Mouse (Mus musculus) neural tube, embryonic 11.5 days (tissue): ENCODE results near the gene Dtd1. TPM values are rescaled to one million over a fixed set of nuclear protein-coding genes. Genes with fewer than 3 reads are reported as not detected.

ENCODE experiments used
- ATAC-seq: fragments of 200-750 bp; cut with Nextera tagmentation; 2 replicates; pipeline ENCODE4 v1.8.0; 2017; ENCODE audit warnings: moderate number of reproducible peaks, mild to moderate bottlenecking, moderate TSS enrichment, moderate library complexity; ENCODE audit not compliant: insufficient read depth, low FRiP score, low TSS enrichment
- DNase-seq: peaks from one replicate; pipeline ENCODE4 v3.0.0-alpha.2; 2015; ENCODE audit warnings: low spot score
- H3K27ac ChIP-seq: fragments of 300-500 bp; sonication (generic); 2 replicates; pipeline ENCODE4 v1.5.1; 2014; ENCODE audit warnings: low read depth, mild to moderate bottlenecking, low read length
- H3K27me3 ChIP-seq: fragments of 300-500 bp; sonication (generic); 2 replicates; pipeline ENCODE4 v1.6.1; 2014; ENCODE audit warnings: mild to moderate bottlenecking, low read length, mixed read lengths; ENCODE audit not compliant: control insufficient read depth, insufficient read depth
- H3K36me3 ChIP-seq: fragments of 300-500 bp; sonication (generic); 2 replicates; pipeline ENCODE4 v1.6.1; 2014; ENCODE audit warnings: mild to moderate bottlenecking, low read length, moderate library complexity, mixed read lengths; ENCODE audit not compliant: control insufficient read depth, insufficient read depth
- H3K4me1 ChIP-seq: fragments of 300-500 bp; sonication (generic); 2 replicates; pipeline ENCODE4 v1.6.1; 2014; ENCODE audit warnings: low read length, mixed read lengths; ENCODE audit not compliant: control insufficient read depth, insufficient read depth
- H3K4me2 ChIP-seq: fragments of 300-500 bp; sonication (generic); 2 replicates; pipeline ENCODE4 v1.6.1; 2014; ENCODE audit warnings: low read depth, mild to moderate bottlenecking, moderate library complexity
- H3K4me3 ChIP-seq: fragments of 300-500 bp; sonication (generic); 2 replicates; pipeline ENCODE4 v1.5.1; 2014; ENCODE audit warnings: low read depth, low read length
- H3K9ac ChIP-seq: fragments of 300-500 bp; sonication (generic); 2 replicates; pipeline ENCODE4 v1.6.1; 2014; ENCODE audit warnings: mild to moderate bottlenecking, low read length
- H3K9me3 ChIP-seq: fragments of 300-500 bp; sonication (generic); 2 replicates; pipeline ENCODE4 v1.6.1; 2016; ENCODE audit warnings: low read length; ENCODE audit not compliant: control insufficient read depth
- WGBS: fragments of 180-500 bp; shearing (Covaris S2); extraction: QIAGEN DNeasy Blood & Tissue Kit; methylation state at CpG from one replicate; pipeline ENCODE4 v1.1.7; 2014; 5-methylcytosine and 5-hydroxymethylcytosine counted together
- polyA plus RNA-seq: library from polyadenylated mRNA; unstranded; fragments of >200 nt; fragmentation: Nextera tagmentation; extraction: Ambion mirVana; gene quantifications from 2 replicates; pipeline ENCODE4 v1.2.1, GENCODE M21; 2014

Gene Dtd1
- polyA plus RNA-seq, 1 experiment from 2014 or later = 35.0 TPM

- DNase-seq (no peak), ATAC-seq (no peak)
- Histone ChIP-seq H3K4me3 (no peak overlapping the region), H3K27ac (no peak overlapping the region), H3K9me3 (no peaks in the 10 kb centered on the region), H3K4me2 (no peak overlapping the region), H3K4me1 (no peaks in the 10 kb centered on the region), H3K27me3 (no peaks in the 10 kb centered on the region), H3K9ac (no peak overlapping the region), H3K36me3 (no peaks in the 10 kb centered on the region)
- 95% methylated on average over 2 of the region's 2 CpGs for WGBS
Observed at GRCm38 (mm10) chr2:144692777-144693176, 93.1 kb downstream of the Dtd1 start.

DNA sequence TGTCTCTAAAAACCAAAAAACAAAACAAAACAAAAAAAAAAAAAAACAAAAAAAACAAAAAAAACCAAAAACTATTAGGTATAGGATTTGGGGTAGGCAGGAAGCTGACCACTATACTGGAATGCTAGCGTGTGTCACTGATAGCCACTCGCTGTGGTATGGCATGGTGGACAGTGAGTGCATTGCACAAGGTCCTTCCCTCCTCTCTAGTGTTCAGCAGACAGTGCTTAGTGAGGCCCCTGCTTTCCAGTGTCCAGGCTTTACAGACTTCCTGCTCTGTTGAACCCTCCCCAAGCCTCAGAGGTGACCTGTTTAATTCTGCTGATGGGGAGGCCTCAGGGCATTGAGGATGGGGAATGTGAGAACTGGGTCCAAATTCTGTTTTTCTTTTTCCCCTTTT is 95.2 kb downstream of the Dtd1 start:
- Histone ChIP-seq H3K27ac (no peak overlapping the region), H3K9ac (no peak overlapping the region), H3K4me1 (no peaks in the 10 kb centered on the region), H3K4me3 (no peak overlapping the region), H3K27me3 (no peaks in the 10 kb centered on the region), H3K4me2 (no peak overlapping the region), H3K36me3 (no peaks in the 10 kb centered on the region), H3K9me3 (no peaks in the 10 kb centered on the region)
- ATAC-seq = no peak
- DNase-seq = no peak
- WGBS = 93% methylated on average over 2 of the region's 2 CpGs

GRCm38 (mm10) chr2:144698046-144698445 is 98.3 kb downstream of the Dtd1 start:
- WGBS = 92% methylated on average over 12 of the region's 12 CpGs
- H3K27ac ChIP-seq = no peak overlapping the region
- H3K27me3 ChIP-seq = no peaks in the 10 kb centered on the region
- no peak overlapping the region for H3K9ac ChIP-seq
- no peaks in the 10 kb centered on the region for H3K36me3 ChIP-seq
- H3K4me3 ChIP-seq = no peak overlapping the region
- H3K4me2 ChIP-seq = no peak overlapping the region
- no peaks in the 10 kb centered on the region for H3K9me3 ChIP-seq
- DNase-seq = no peak
- no peak for ATAC-seq
- no peaks in the 10 kb centered on the region for H3K4me1 ChIP-seq

- DNase-seq = no peak
- WGBS = 74% methylated on average over 11 of the region's 11 CpGs
- no peaks in the 10 kb centered on the region for H3K9me3 ChIP-seq
Observed at GRCm38 (mm10) chr2:144700608-144701007, 100.9 kb downstream of the Dtd1 start.

GRCm38 (mm10) chr2:144701415-144702149 is 101.9 kb downstream of the Dtd1 start:
- Histone ChIP-seq H3K9me3 (no peaks in the 10 kb centered on the region), H3K36me3 (no peaks in the 10 kb centered on the region), H3K27ac (no peak overlapping the region), H3K4me3 (no peak overlapping the region), H3K9ac (no peak overlapping the region), H3K4me1 (no peaks in the 10 kb centered on the region), H3K4me2 (no peak overlapping the region), H3K27me3 (no peaks in the 10 kb centered on the region)
- ATAC-seq (no peak), DNase-seq (no peak)
- 95% methylated on average over 3 of the region's 3 CpGs for WGBS

More at GRCm38 (mm10) chr2:144700608-144701007, 100.9 kb downstream of the Dtd1 start:
- H3K4me3 ChIP-seq = no peak overlapping the region
- ATAC-seq = no peak
- H3K27me3 ChIP-seq = no peaks in the 10 kb centered on the region
- H3K36me3 ChIP-seq = no peaks in the 10 kb centered on the region
- H3K9ac ChIP-seq = no peak overlapping the region
- no peak overlapping the region for H3K27ac ChIP-seq
- no peak overlapping the region for H3K4me2 ChIP-seq
- H3K4me1 ChIP-seq = no peaks in the 10 kb centered on the region

DNA sequence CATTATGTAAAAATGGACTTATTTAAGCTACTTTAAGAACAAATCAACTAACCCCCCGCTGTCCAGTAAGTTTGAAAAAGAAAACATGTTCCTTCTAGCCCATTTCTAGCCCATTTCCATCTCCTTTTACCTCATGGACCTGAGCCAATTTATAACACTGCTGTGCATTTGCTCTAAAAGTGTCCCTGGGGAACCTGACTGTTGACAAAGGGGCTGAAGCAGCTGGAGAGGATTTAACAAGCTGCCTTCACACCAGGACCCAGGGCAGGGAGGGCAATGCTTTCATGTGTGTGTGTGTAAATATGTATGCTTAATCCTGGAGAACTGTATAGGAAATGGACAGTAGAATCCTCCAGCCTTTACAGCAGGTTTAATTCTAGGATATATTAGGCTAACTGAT is 109.6 kb downstream of the Dtd1 start:
- Histone ChIP-seq H3K36me3 (no peaks in the 10 kb centered on the region), H3K27me3 (no peaks in the 10 kb centered on the region), H3K4me2 (no peak overlapping the region), H3K9ac (no peak overlapping the region), H3K9me3 (no peaks in the 10 kb centered on the region), H3K4me1 (peaks cover 2% of the 10 kb centered on the region; the same call in 1 of the 2 replicates), H3K27ac (no peak overlapping the region), H3K4me3 (no peak overlapping the region)
- ATAC-seq (no peak), DNase-seq (no peak)
- 60% methylated on average over 1 of the region's 1 CpGs for WGBS

- no peak overlapping the region for H3K9ac ChIP-seq
- DNase-seq (no peak), ATAC-seq (no peak)
- H3K4me1 ChIP-seq = peaks cover 2% of the 10 kb centered on the region; the same call in 1 of the 2 replicates
- no peaks in the 10 kb centered on the region for H3K36me3 ChIP-seq
- H3K4me3 ChIP-seq = no peak overlapping the region
- no peaks in the 10 kb centered on the region for H3K9me3 ChIP-seq
- H3K27ac ChIP-seq = no peak overlapping the region
- H3K4me2 ChIP-seq = no peak overlapping the region
- no peaks in the 10 kb centered on the region for H3K27me3 ChIP-seq
- WGBS = 69% methylated on average over 2 of the region's 2 CpGs
Observed at GRCm38 (mm10) chr2:144709704-144710103, 110.0 kb downstream of the Dtd1 start.

DNA sequence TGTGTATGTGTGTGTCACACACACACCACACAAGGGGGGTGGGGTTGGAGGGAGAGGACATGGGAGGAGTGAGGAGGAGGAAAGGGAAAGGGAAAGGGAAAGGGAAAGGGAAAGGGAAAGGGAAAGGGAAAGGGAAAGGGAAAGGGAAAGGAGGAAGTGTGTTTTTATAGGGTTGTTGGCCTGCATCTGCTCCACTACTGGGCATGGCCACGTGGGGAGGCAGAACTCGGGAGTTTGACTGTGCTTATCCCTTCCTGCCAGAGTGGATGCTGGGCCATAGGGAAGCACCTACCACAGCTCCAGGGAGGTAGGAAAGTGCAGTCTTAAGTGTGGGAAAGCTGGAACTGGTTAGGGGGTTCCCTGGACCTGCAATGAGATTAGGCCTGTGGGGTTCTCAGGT is 114.9 kb downstream of the Dtd1 start:
- H3K4me3 ChIP-seq = no peak overlapping the region
- no peak overlapping the region for H3K27ac ChIP-seq
- H3K27me3 ChIP-seq = no peaks in the 10 kb centered on the region
- no peaks in the 10 kb centered on the region for H3K9me3 ChIP-seq
- no peak overlapping the region for H3K9ac ChIP-seq
- ATAC-seq (no peak), DNase-seq (no peak)
- no peaks in the 10 kb centered on the region for H3K4me1 ChIP-seq
- H3K36me3 ChIP-seq = no peaks in the 10 kb centered on the region
- H3K4me2 ChIP-seq = no peak overlapping the region
- 75% methylated on average over 2 of the region's 2 CpGs for WGBS

DNA sequence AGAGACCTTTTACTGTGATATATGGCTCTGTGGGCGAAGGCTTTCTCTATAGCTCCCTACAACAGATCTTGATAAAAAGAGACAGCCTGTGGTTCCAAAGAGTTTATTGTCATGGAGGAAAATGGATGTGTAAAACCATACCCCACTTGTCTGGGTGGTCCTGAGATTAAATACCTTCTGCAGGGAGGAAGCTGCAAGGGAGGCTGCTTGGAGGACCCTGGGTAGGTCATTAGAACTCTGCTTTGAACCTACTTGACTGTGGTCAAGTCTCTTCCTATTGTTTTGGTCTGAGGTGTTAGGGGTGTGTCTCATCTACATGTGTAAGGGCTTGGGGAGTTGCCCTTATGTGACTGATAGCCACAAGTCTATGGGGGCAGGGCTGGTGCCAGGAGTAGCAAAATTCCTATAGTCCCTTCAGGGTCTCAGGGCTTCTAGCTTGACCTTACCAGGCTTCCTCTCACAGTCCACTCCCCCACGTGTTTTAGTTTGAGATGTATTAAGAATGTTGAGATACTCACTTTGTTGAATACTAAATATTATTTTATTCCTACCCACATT is 115.6 kb downstream of the Dtd1 start:
- no peak overlapping the region for H3K9ac ChIP-seq
- no peaks in the 10 kb centered on the region for H3K27me3 ChIP-seq
- no peak for ATAC-seq
- H3K9me3 ChIP-seq = no peaks in the 10 kb centered on the region
- WGBS = 59% methylated on average over 2 of the region's 2 CpGs
- 0 out of 2 replicates have a peak, but pooled peaks cover 2% of the 10 kb centered on the region for H3K4me1 ChIP-seq
- no peak overlapping the region for H3K4me3 ChIP-seq
- no peak overlapping the region for H3K27ac ChIP-seq
- no peaks in the 10 kb centered on the region for H3K36me3 ChIP-seq
- no peak overlapping the region for H3K4me2 ChIP-seq
- no peak for DNase-seq
